Mouse (Mus musculus) brain, embryonic 14.5 days (tissue): ENCODE data around the gene Hoxa3.

Experiments
- CTCF ChIP-seq: fragments of 200-500 bp; IDR thresholded peaks from 2 replicates; pipeline ENCODE4 v1.5.1; 2012; ENCODE audit warnings: inconsistent platforms, mild to moderate bottlenecking, moderate library complexity, borderline replicate concordance; ENCODE audit not compliant: insufficient read depth, insufficient read length; ENCODE audit errors: extremely low read depth
- POLR2A ChIP-seq: fragments of 200-500 bp; IDR thresholded peaks from 2 replicates; pipeline ENCODE4 v1.6.1; 2012; ENCODE audit warnings: mild to moderate bottlenecking, inconsistent platforms, borderline replicate concordance; ENCODE audit not compliant: poor library complexity, insufficient read depth, insufficient read length, severe bottlenecking; ENCODE audit errors: extremely low read depth

- TF ChIP-seq POLR2A (no peak), CTCF (no peak)
Observed at GRCm38 (mm10) chr6:52151571-52151970, 61.6 kb downstream of the Hoxa3 start.
